Comparison of ENCODE assay signal across 20 mouse cellular contexts in the genomic region with DNA sequence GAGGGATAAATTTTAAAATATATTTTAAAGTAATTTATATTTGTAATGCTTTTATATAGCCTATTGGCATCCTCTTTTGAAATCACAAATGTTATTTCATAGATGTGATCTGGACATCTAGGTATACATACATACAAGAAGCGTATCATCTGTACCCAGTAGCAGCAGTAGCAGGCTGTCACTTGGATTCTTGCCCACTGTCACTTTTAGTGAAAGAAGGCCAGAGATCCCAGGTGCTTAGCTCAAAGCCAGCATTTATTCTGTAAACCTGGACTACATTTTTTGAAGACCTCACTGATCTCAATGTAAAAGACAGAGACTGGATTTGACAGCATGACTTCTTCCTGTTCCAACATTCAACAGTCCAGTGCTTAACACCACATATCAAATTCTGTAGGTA.
DNase-seq lines count a peak whose midpoint lies in the region; ATAC-seq and TF ChIP-seq lines count a peak whose summit lies in the region.
"Had no signal": no experiment of that assay in that cellular context is flagged by ENCODE, and none has a peak within 500 bp of the region (broad histone marks: within the 10 kb centered on the region; RNA-seq: fewer than 3 reads in every experiment).

No protein-coding gene starts in this region.

- no peak overlapping the region for H3K27ac ChIP-seq in cerebellum, adult 2 months (ENCODE audit: insufficient read depth, low read length)
- H3K27ac ChIP-seq in intestine, embryonic 16.5 days (ENCODE audit: low read length): no peak overlapping the region
- H3K27ac ChIP-seq: embryonic facial prominence, embryonic 10.5 days; forebrain, embryonic 13.5 days; hindbrain, embryonic 15.5 days; kidney, embryonic 15.5 days had no signal

- ATAC-seq in cerebellum, adult (ENCODE audit: insufficient number of reproducible peaks, low FRiP score, low TSS enrichment): peak; percentile 50; the same call in 1 of the 2 replicates
- no peak for ATAC-seq in intestine, embryonic 16.5 days
- ATAC-seq: CD4-positive, CD25-positive, alpha-beta regulatory T cell, adult 4 months; forebrain, embryonic 13.5 days; inflammation-experienced regulatory T-cells, adult 6 months had no signal

- no peak overlapping the region for H3K4me3 ChIP-seq in cerebellum, adult 2 months (replicated peaks; ENCODE audit: insufficient read depth, low read depth, low read length)
- H3K4me3 ChIP-seq in intestine, embryonic 16.5 days (ENCODE audit: low read length): no peak overlapping the region
- H3K4me3 ChIP-seq: embryonic facial prominence, embryonic 10.5 days; forebrain, embryonic 13.5 days; hindbrain, embryonic 15.5 days; kidney, embryonic 15.5 days had no signal

- no peak for TF ChIP-seq CTCF in cerebellum, adult 2 months (IDR thresholded peaks at IDR 0.05; ENCODE audit: borderline replicate concordance, insufficient read depth, low read depth, low read length)

- WGBS in cerebellum, adult 2 months: 14% methylated on average over 1 of the region's 1 CpGs
- 88% methylated on average over 1 of the region's 1 CpGs for WGBS in intestine, embryonic 16.5 days

- no peaks in the 10 kb centered on the region for H3K27me3 ChIP-seq in cerebellum, adult 2 months (ENCODE audit: control insufficient read depth, insufficient read depth, low read length)
- H3K27me3 ChIP-seq in intestine, embryonic 16.5 days (replicated peaks; ENCODE audit: control insufficient read depth, insufficient read depth, low read length): no peaks in the 10 kb centered on the region
- H3K27me3 ChIP-seq: forebrain, embryonic 13.5 days; hindbrain, embryonic 15.5 days; kidney, embryonic 15.5 days had no signal

- no peak overlapping the region for H3K4me2 ChIP-seq in intestine, embryonic 16.5 days (ENCODE audit: low read depth, low read length)
- H3K4me2 ChIP-seq: forebrain, embryonic 13.5 days; hindbrain, embryonic 15.5 days; kidney, embryonic 15.5 days had no signal

- intact Hi-C loops in heart, postnatal 14 days (cut with DNase I): no loop called here

- TF ChIP-seq POLR2A in cerebellum, adult 2 months (IDR thresholded peaks at IDR 0.05; ENCODE audit: borderline replicate concordance, insufficient read depth, low read length): no peak

- no peaks in the 10 kb centered on the region for H3K9me3 ChIP-seq in intestine, embryonic 16.5 days (ENCODE audit: control insufficient read depth, low read length)
- H3K9me3 ChIP-seq: embryonic facial prominence, embryonic 10.5 days; forebrain, embryonic 13.5 days; G1E; hindbrain, embryonic 15.5 days; kidney, embryonic 15.5 days had no signal

- DNase-seq in cerebellum, postnatal 4 days (ENCODE audit: low spot score in 2 of 2): no peak
- peak; percentile 40 to 82 for DNase-seq in cerebellum, adult 2 months
- peak; percentile 62 to 79 for DNase-seq in cerebellum, postnatal 10 days
- DNase-seq in adrenal gland, adult 18-20 months (ENCODE audit: low spot score in 2 of 2): no peak
- no peak for DNase-seq in heart, postnatal 14 days
- DNase-seq: adrenal gland, postnatal 10 days; B cell, adult 2 months; gastrocnemius, postnatal 36 days; heart, adult 11 months; heart, postnatal 10 days; kidney, adult 2 months had no signal

- H3K4me1 ChIP-seq in cerebellum, adult 2 months (ENCODE audit: control insufficient read depth, insufficient read depth, low read length): peaks cover 16% of the 10 kb centered on the region
- no peaks in the 10 kb centered on the region for H3K4me1 ChIP-seq in intestine, embryonic 16.5 days (ENCODE audit: control insufficient read depth, insufficient read depth, low read length)
- H3K4me1 ChIP-seq: embryonic facial prominence, embryonic 10.5 days; forebrain, embryonic 13.5 days; kidney, embryonic 15.5 days had no signal

- no peak overlapping the region for H3K9ac ChIP-seq in intestine, embryonic 16.5 days (ENCODE audit: low read depth, low read length)
- H3K9ac ChIP-seq: forebrain, embryonic 13.5 days; hindbrain, embryonic 15.5 days; kidney, embryonic 15.5 days had no signal

- H3K36me3 ChIP-seq in intestine, embryonic 16.5 days (ENCODE audit: control insufficient read depth, insufficient read depth, low read length): no peaks in the 10 kb centered on the region
- H3K36me3 ChIP-seq: embryonic facial prominence, embryonic 10.5 days; G1E; hindbrain, embryonic 15.5 days; kidney, embryonic 15.5 days had no signal

Comparison
In these comparisons a context has a peak if more than half of its experiments do, and no peak if none do; other contexts are left out.
1. DNase-seq: peak in cerebellum, adult 2 months (2 of 2) and cerebellum, postnatal 10 days (2 of 2); none in cerebellum, postnatal 4 days (0 of 2), adrenal gland, adult 18-20 months (0 of 2) and heart, postnatal 14 days (0 of 2).